Mouse (Mus musculus): ENCODE measurements around the gene Eif4g2. TPM values are rescaled to one million over a fixed set of nuclear protein-coding genes. Genes with fewer than 3 reads are reported as not detected.

Gene Eif4g2
- total and polyA plus RNA-seq, 3 experiments = 174 to 1,084 (median 958) TPM

DNA sequence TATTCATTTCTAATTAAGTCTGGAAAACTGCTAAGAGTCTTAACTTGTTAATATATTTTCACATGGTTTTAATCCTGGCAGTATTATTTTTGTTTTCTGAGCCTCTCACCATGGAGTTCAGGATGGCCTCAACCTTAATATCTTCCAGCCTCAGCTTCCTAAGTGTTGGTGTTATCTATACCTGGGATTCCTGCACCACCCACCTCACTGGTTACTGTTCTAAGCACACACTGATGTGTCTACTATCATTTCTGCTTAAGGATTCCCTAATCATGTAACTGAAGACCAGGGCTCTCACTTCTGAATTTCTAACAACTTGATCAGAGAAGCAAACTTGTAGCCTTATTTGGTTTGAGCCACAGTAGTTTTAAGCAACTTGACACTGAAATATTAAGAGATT lies 2.3 kb upstream of the Eif4g2 start:
- Histone ChIP-seq H3K4me1 (ENCODE audit: control insufficient read depth, insufficient read depth, low read length) (no peaks in the 10 kb centered on the region; the same call in 1 of the 2 replicates), H3K4me3 (no peak overlapping the region), H3K27ac (no peak overlapping the region), H3K9ac (ENCODE audit: low read depth, low read length) (no peak overlapping the region), H3K27me3 (ENCODE audit: control insufficient read depth, insufficient read depth, low read length) (no peaks in the 10 kb centered on the region), H3K36me3 (ENCODE audit: control insufficient read depth, insufficient read depth, low read length) (peaks cover 16% of the 10 kb centered on the region), H3K79me2 (replicated peaks; ENCODE audit: control insufficient read depth, insufficient read depth, low read length) (no peaks in the 10 kb centered on the region)
- no peak for DNase-seq
- intact Hi-C loops (cut with DNase I) = no loop called here
- TF ChIP-seq EP300 (IDR thresholded peaks at IDR 0.05; ENCODE audit: insufficient read depth, low read depth, low read length) = no peak
- no peak for TF ChIP-seq POLR2A (IDR thresholded peaks at IDR 0.05; ENCODE audit: insufficient read depth, low read depth, low read length)
- TF ChIP-seq CTCF (IDR thresholded peaks at IDR 0.05) = no peak

DNA sequence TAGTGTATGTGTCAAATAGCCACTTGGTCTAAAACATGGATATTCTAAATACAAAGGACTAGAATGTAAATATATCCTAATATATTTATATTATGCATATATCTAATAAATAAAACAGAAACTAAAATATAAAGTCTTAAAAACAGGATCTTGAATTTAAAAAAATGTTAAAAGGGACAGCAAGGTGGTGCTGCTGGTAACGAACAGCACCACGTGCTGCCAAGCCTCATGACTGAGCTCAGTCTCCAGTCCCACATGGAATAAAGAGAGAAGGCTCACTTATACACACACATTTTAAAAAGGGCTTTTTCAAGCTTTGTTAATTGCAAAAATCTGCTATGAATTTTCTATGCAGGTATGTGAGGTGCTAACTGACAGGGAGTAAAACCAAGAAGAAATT lies 1.6 kb upstream of the Eif4g2 start:
- intact Hi-C loops (cut with DNase I) = loop anchor here (5.0 kb wide), 1 partner anchor 73 kb away; no protein-coding TSS in a partner anchor
- Histone ChIP-seq H3K79me2 (replicated peaks; ENCODE audit: control insufficient read depth, insufficient read depth, low read length) (no peaks in the 10 kb centered on the region), H3K4me1 (ENCODE audit: control insufficient read depth, insufficient read depth, low read length) (peaks cover 2% of the 10 kb centered on the region; the same call in 1 of the 2 replicates), H3K27ac (peak overlapping the region; percentile 96; the same call in 1 of the 2 replicates), H3K27me3 (ENCODE audit: control insufficient read depth, insufficient read depth, low read length) (no peaks in the 10 kb centered on the region), H3K9ac (ENCODE audit: low read depth, low read length) (no peak overlapping the region), H3K36me3 (ENCODE audit: control insufficient read depth, insufficient read depth, low read length) (peaks cover 23% of the 10 kb centered on the region), H3K4me3 (no peak overlapping the region; the same call in 1 of the 2 replicates)
- no peak for DNase-seq
- 52% methylated on average over 2 of the region's 2 CpGs for WGBS
- no peak for TF ChIP-seq POLR2A (IDR thresholded peaks at IDR 0.05; ENCODE audit: insufficient read depth, low read depth, low read length)
- no peak for TF ChIP-seq EP300 (IDR thresholded peaks at IDR 0.05; ENCODE audit: insufficient read depth, low read depth, low read length)
- peak; percentile 23; the same call in 1 of the 2 replicates for TF ChIP-seq CTCF (IDR thresholded peaks at IDR 0.05)

DNA sequence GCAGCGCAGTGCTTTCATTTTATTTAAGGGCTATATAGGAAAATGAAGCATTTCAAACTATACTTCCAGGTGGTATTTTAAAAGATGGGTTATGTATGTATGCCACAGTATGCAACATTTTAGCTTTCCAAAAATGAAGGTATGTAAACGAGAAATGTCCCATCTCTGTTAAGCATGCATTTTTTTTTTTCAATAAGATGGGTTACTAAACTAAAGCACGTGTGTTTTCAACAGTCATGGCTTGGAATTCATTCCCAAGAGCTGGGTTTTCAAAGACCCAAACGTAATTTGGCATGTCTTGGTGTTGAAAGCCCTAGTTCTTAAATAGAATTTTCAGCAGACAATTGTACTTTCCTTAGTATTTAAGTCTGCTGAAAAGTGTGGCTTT lies 897 bp upstream of the Eif4g2 start:
- H3K36me3 ChIP-seq (ENCODE audit: control insufficient read depth, insufficient read depth, low read length) = peaks cover 30% of the 10 kb centered on the region
- DNase-seq = no peak
- H3K4me1 ChIP-seq (ENCODE audit: control insufficient read depth, insufficient read depth, low read length) = peaks cover 3% of the 10 kb centered on the region; the same call in 1 of the 2 replicates
- 6% methylated on average over 4 of the region's 4 CpGs for WGBS
- no peak overlapping the region for H3K9ac ChIP-seq (ENCODE audit: low read depth, low read length)
- peak overlapping the region; percentile 96 for H3K27ac ChIP-seq
- intact Hi-C loops (cut with DNase I) = loop anchor here (1.0 to 5.0 kb wide), 2 partner anchors 39 to 74 kb away; no protein-coding TSS in a partner anchor
- H3K4me3 ChIP-seq = peak overlapping the region; percentile 50
- TF ChIP-seq POLR2A (IDR thresholded peaks at IDR 0.05; ENCODE audit: insufficient read depth, low read depth, low read length) (no peak), EP300 (IDR thresholded peaks at IDR 0.05; ENCODE audit: insufficient read depth, low read depth, low read length) (no peak)
- no peaks in the 10 kb centered on the region for H3K79me2 ChIP-seq (replicated peaks; ENCODE audit: control insufficient read depth, insufficient read depth, low read length)
- H3K27me3 ChIP-seq (ENCODE audit: control insufficient read depth, insufficient read depth, low read length) = no peaks in the 10 kb centered on the region

DNA sequence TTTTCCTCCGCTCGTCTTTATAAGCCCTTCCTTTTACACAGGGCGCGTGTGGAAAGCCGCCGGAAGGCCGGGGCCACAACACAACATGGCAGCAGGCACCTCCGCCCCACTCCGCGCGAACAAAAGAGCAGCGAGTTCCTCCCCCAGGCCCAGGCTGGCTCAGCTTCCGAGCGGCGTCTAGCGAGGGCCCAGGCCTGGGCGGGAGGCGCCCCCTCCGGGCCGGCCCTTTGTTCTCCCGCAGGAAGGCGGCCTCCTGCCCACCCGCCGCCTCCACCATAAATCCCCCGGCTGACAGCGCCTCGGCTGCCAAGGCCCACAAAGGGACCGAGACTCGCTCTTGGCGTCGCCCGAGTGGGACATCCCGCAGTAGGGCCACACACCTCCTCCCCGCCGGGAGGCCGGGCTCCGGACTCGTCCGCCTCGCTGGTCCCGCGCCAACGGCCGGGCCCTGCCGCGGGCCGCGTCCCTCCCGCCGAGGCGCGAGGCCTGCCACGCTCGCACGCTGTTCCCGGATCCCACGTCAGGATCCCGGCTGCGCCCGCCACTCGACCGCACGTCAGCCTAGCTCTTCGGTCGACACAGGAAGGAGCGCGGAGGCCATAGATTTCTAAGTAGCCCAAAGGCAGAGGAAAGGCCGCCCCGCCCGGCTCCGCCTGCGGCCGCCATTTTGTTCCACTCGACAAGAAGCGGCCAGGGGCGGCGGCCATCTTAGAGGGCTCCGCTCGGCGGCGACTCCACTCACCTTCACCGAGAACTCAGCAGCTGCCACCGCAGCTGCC lies 598 bp downstream of the Eif4g2 start:
- Histone ChIP-seq H3K27me3 (ENCODE audit: control insufficient read depth, insufficient read depth, low read length) (no peaks in the 10 kb centered on the region), H3K79me2 (replicated peaks; ENCODE audit: control insufficient read depth, insufficient read depth, low read length) (no peaks in the 10 kb centered on the region), H3K36me3 (ENCODE audit: control insufficient read depth, insufficient read depth, low read length) (peaks cover 44% of the 10 kb centered on the region), H3K27ac (peak overlapping the region; percentile 96), H3K9ac (ENCODE audit: low read depth, low read length) (peak overlapping the region; percentile 98), H3K4me3 (peak overlapping the region; percentile 60), H3K4me1 (ENCODE audit: control insufficient read depth, insufficient read depth, low read length) (peaks cover 4% of the 10 kb centered on the region; the same call in 1 of the 2 replicates)
- WGBS = under 1% methylated on average over 80 of the region's 83 CpGs
- DNase-seq = peak; percentile 89 to 91
- no peak for TF ChIP-seq EP300 (IDR thresholded peaks at IDR 0.05; ENCODE audit: insufficient read depth, low read depth, low read length)
- TF ChIP-seq POLR2A (IDR thresholded peaks at IDR 0.05; ENCODE audit: insufficient read depth, low read depth, low read length) = peak; percentile 30; the same call in 1 of the 2 replicates
- peak; percentile 21 for TF ChIP-seq CTCF (IDR thresholded peaks at IDR 0.05)
- intact Hi-C loops (cut with DNase I) = loop anchor here (5.0 kb wide), 1 partner anchor 75 kb away; no protein-coding TSS in a partner anchor

DNA sequence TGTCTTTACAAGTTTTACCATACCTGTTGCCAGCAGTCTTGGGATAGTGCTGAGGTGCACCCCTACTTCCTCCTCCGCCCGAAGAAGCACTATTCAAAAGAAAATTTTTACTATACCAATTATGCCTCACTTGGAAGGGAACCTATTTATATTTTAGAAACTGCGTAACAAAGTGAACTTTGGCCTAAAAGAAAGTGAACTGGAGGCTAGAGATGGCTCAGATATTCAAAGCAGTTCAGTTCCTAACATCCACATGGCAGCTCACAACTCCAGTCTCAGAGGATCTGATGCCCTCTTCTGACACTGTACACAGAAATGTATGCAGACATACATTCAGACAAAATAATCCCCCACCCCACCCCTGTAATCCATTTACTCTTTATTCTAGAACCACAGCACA lies 2.0 kb downstream of the Eif4g2 start:
- H3K27me3 ChIP-seq (ENCODE audit: control insufficient read depth, insufficient read depth, low read length) = no peaks in the 10 kb centered on the region
- H3K4me1 ChIP-seq (ENCODE audit: control insufficient read depth, insufficient read depth, low read length) = peaks cover 4% of the 10 kb centered on the region
- H3K4me3 ChIP-seq = peak overlapping the region; percentile 60
- H3K27ac ChIP-seq = peak overlapping the region; percentile 96; the same call in 1 of the 2 replicates
- H3K36me3 ChIP-seq (ENCODE audit: control insufficient read depth, insufficient read depth, low read length) = peaks cover 58% of the 10 kb centered on the region
- peak overlapping the region; percentile 52; the same call in 1 of the 2 replicates for H3K9ac ChIP-seq (ENCODE audit: low read depth, low read length)
- H3K79me2 ChIP-seq (replicated peaks; ENCODE audit: control insufficient read depth, insufficient read depth, low read length) = no peaks in the 10 kb centered on the region
- TF ChIP-seq POLR2A (IDR thresholded peaks at IDR 0.05; ENCODE audit: insufficient read depth, low read depth, low read length) = no peak
- TF ChIP-seq EP300 (IDR thresholded peaks at IDR 0.05; ENCODE audit: insufficient read depth, low read depth, low read length) = no peak
- TF ChIP-seq CTCF (IDR thresholded peaks at IDR 0.05) = no peak
- 42% methylated on average over 3 of the region's 3 CpGs for WGBS
- DNase-seq = no peak
- intact Hi-C loops (cut with DNase I) = loop anchor here (5.0 kb wide), 1 partner anchor 76 kb away; no protein-coding TSS in a partner anchor

DNA sequence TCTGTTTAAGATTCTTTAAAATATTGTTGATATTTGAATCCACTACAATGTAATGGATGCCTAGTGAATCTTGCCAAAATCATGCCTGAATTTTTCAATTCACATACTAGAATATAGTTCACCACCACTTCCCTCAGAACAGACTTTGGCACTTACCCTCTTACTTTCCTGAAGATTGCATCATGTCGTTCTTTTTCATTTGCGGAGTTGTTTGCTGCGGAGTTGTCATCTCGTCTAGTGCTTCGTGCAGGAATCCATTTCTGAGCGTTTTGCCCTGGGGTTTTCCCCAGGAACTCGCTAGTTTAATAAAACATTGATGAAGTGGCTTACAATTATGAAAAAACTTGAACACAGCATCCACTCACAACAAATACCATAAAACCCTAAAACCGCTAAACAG lies 2.8 kb downstream of the Eif4g2 start:
- intact Hi-C loops (cut with DNase I) = loop anchor here (5.0 kb wide), 1 partner anchor 77 kb away; no protein-coding TSS in a partner anchor
- peaks cover 64% of the 10 kb centered on the region for H3K36me3 ChIP-seq (ENCODE audit: control insufficient read depth, insufficient read depth, low read length)
- H3K9ac ChIP-seq (ENCODE audit: low read depth, low read length) = no peak overlapping the region
- peak overlapping the region; percentile 8; the same call in 1 of the 2 replicates for H3K27ac ChIP-seq
- H3K79me2 ChIP-seq (replicated peaks; ENCODE audit: control insufficient read depth, insufficient read depth, low read length) = no peaks in the 10 kb centered on the region
- no peak for DNase-seq
- WGBS = 56% methylated on average over 8 of the region's 8 CpGs
- H3K4me3 ChIP-seq = peak overlapping the region; percentile 60; the same call in 1 of the 2 replicates
- no peak for TF ChIP-seq EP300 (IDR thresholded peaks at IDR 0.05; ENCODE audit: insufficient read depth, low read depth, low read length)
- no peak for TF ChIP-seq POLR2A (IDR thresholded peaks at IDR 0.05; ENCODE audit: insufficient read depth, low read depth, low read length)
- no peak for TF ChIP-seq CTCF (IDR thresholded peaks at IDR 0.05)
- no peaks in the 10 kb centered on the region for H3K27me3 ChIP-seq (ENCODE audit: control insufficient read depth, insufficient read depth, low read length)
- H3K4me1 ChIP-seq (ENCODE audit: control insufficient read depth, insufficient read depth, low read length) = peaks cover 7% of the 10 kb centered on the region
